ENCODE assay signal across 29 mouse cellular contexts in genomic region chr11:118749541-118749940, GRCm38 (mm10).
"Had no signal": no experiment of that assay in that cellular context is flagged by ENCODE, and none has a peak within 500 bp of the region (broad histone marks: within the 10 kb centered on the region; RNA-seq: fewer than 3 reads in every experiment).

No protein-coding gene starts in this region.

- H3K36me3 ChIP-seq: embryonic facial prominence, embryonic 10.5 days; embryonic facial prominence, embryonic 12.5 days; embryonic facial prominence, embryonic 13.5 days; embryonic facial prominence, embryonic 15.5 days; forebrain, embryonic 10.5 days; forebrain, embryonic 12.5 days; forebrain, embryonic 15.5 days had no signal

- H3K9me3 ChIP-seq: embryonic facial prominence, embryonic 10.5 days; embryonic facial prominence, embryonic 12.5 days; embryonic facial prominence, embryonic 13.5 days; embryonic facial prominence, embryonic 15.5 days; forebrain, embryonic 10.5 days; forebrain, embryonic 12.5 days; forebrain, embryonic 13.5 days; forebrain, embryonic 15.5 days had no signal

- H3K4me2 ChIP-seq: embryonic facial prominence, embryonic 12.5 days; embryonic facial prominence, embryonic 13.5 days; embryonic facial prominence, embryonic 15.5 days; forebrain, embryonic 12.5 days; forebrain, embryonic 13.5 days; forebrain, embryonic 15.5 days had no signal

- H3K27me3 ChIP-seq: forebrain, embryonic 13.5 days; forebrain, embryonic 15.5 days had no signal

- H3K9ac ChIP-seq: embryonic facial prominence, embryonic 12.5 days; embryonic facial prominence, embryonic 13.5 days; embryonic facial prominence, embryonic 15.5 days; forebrain, embryonic 12.5 days; forebrain, embryonic 13.5 days; forebrain, embryonic 15.5 days; forebrain, postnatal 0 days had no signal

- ATAC-seq: forebrain, embryonic 13.5 days; forebrain, embryonic 14.5 days; forebrain, embryonic 15.5 days; forebrain, embryonic 16.5 days; forebrain, postnatal 0 days had no signal

- H3K27ac ChIP-seq: embryonic facial prominence, embryonic 10.5 days; embryonic facial prominence, embryonic 12.5 days; embryonic facial prominence, embryonic 13.5 days; embryonic facial prominence, embryonic 15.5 days; forebrain, embryonic 10.5 days; forebrain, embryonic 12.5 days; gastrocnemius, adult 2 months; heart, adult 2 months had no signal

- DNase-seq: cerebellum, adult 2 months; cerebellum, adult 8-10 months; cerebellum, adult 9-10 months; cerebellum, adult 9-11 months; cerebellum, postnatal 10 days; cerebellum, postnatal 14 days; cerebellum, postnatal 25 days; cerebellum, postnatal 36 days; embryo, embryonic 11 days; forebrain, postnatal 0 days; gastrocnemius, adult 2 months; gastrocnemius, postnatal 10 days; gastrocnemius, postnatal 14 days; gastrocnemius, postnatal 25 days; gastrocnemius, postnatal 36 days; heart, adult 11 months; heart, adult 18-20 months; heart, adult 2 months had no signal

- H3K4me3 ChIP-seq: embryonic facial prominence, embryonic 10.5 days; embryonic facial prominence, embryonic 12.5 days; embryonic facial prominence, embryonic 13.5 days; embryonic facial prominence, embryonic 15.5 days; erythroblast, embryonic 14.5 days; forebrain, embryonic 10.5 days; forebrain, embryonic 12.5 days; forebrain, embryonic 13.5 days; forebrain, embryonic 15.5 days; gastrocnemius, adult 2 months; heart, adult 2 months had no signal
